Mouse (Mus musculus): ENCODE results near the gene Jmjd1c.

Jmjd1c gene

GRCm38 (mm10) chr10:67187001-67187453 is 91.1 kb downstream of the Jmjd1c start:
- no peak for DNase-seq (ENCODE audit: low read depth in 2 of 2, low spot score in 2 of 2)

- DNase-seq (ENCODE audit: low read depth in 2 of 2, low spot score in 2 of 2), result no peak
These were observed 92.0 kb downstream of the Jmjd1c start for GRCm38 (mm10) chr10:67187952-67188351.

DNA sequence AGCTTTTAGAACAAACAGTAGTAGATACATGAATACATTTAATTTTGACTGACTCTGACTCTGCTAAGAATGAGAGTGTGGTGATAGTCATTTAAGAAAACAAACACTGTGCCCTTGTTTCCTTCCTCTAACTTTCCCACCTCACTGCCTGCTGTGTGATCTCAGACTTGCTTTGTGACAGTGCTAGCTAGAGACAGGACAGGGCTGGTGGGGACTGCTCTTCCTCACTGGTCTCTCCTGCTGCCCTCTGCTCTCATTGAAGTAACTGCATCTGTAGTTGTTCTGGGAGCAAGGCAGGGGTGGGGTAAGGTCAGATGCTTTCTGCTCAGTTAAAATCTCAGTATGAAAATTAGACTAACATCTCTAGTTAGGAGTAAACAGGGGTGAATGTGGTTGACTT is 93.1 kb downstream of the Jmjd1c start:
- DNase-seq (ENCODE audit: low read depth in 2 of 2, low spot score in 2 of 2), result peak in 1 of 2 experiments; percentile 19

DNA sequence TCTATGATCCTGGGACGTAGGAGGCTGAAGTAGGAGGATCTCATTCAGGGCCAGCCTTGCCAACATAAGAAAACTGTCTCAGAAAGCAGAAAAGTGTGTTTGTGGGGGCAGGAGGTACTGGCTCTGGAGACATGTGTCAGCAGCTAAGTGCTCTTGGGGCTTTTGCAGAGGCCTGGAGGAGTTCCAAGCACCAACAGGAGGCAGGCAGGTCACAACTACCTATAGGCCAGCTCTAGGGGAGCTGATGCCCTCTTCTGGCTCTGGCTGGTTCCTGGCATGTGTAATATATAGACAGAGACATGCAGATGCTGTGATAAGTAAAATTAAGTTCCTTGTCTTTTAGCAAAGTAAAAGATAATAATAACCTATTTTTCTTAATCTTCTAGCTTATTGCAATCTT is 94.3 kb downstream of the Jmjd1c start:
- no peak for DNase-seq (ENCODE audit: low read depth in 2 of 2, low spot score in 2 of 2)

- peak; percentile 30 to 52 for DNase-seq (ENCODE audit: low read depth in 2 of 2, low spot score in 2 of 2)
These were observed 96.4 kb downstream of the Jmjd1c start for GRCm38 (mm10) chr10:67192366-67192765.

- no peak for DNase-seq (ENCODE audit: low read depth in 2 of 2, low spot score in 2 of 2)
These were observed 97.2 kb downstream of the Jmjd1c start for GRCm38 (mm10) chr10:67193003-67193652.

- DNase-seq (ENCODE audit: low read depth in 2 of 2, low spot score in 2 of 2), result no peak
These were observed 98.1 kb downstream of the Jmjd1c start for GRCm38 (mm10) chr10:67194046-67194445.

DNA sequence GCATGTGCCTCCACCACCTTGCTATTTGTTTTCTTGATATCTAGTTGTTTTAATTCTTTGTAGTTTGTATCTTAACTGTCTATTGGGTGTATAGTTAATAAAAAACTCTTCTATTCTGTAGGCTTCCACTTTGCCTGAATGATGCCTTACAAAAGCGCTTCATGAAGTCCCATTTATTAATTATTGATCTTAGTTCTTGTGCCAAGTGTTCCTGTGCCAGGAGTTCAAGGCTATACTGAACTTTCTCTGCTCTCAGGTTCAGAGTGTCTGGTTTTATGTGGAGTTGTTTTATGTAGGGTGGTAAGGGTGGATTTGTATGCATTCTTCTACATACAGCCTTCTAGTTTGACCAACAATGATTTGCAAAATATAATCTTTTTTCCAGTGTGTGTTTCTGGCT is 99.7 kb downstream of the Jmjd1c start:
- no peak for DNase-seq (ENCODE audit: low read depth in 2 of 2, low spot score in 2 of 2)

DNA sequence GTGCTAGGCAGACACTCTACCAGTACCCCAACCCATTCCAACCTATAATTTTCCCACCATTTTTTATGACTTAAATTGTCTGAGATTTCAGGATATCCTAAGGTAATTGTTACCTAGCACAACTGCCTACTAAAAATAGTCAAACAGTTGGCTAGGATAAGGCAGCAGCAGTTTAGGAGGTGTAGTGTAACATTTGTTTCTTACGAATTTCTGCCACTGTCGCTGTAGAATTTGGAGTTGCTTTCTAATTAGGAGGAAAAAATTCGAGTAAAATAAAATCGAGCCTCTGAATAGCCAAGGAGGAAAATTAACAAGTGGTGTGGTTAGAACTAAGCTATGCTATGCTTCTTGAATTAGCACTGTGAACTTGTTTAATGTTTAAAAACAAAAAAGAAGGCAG is 101.3 kb downstream of the Jmjd1c start:
- no peak for DNase-seq (ENCODE audit: low read depth in 2 of 2, low spot score in 2 of 2)

- DNase-seq (ENCODE audit: low read depth in 2 of 2, low spot score in 2 of 2), result no peak
These were observed 101.9 kb downstream of the Jmjd1c start for GRCm38 (mm10) chr10:67197829-67198228.

DNA sequence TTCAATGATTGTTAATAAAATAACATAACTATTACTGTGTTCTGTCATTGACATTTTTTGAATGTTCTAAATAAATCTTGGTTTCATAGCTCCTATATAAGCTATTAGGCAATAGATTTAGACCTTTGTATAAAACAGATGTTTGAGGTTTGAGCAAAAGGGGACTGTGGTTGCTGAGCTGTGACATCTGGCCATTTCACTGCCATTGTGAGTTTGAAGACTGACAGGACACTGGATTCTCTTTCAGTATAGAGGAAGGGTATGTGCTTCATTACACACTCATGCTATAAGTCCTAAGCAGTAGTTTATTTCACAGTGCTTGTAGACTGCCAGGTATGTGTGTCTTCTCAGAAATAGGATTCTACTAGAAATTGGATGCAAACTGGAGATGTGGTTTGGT is 105.8 kb downstream of the Jmjd1c start:
- DNase-seq (ENCODE audit: low read depth in 2 of 2, low spot score in 2 of 2), result no peak

GRCm38 (mm10) chr10:67202470-67202869 is 106.5 kb downstream of the Jmjd1c start:
- DNase-seq (ENCODE audit: low read depth in 2 of 2, low spot score in 2 of 2), result no peak

DNA sequence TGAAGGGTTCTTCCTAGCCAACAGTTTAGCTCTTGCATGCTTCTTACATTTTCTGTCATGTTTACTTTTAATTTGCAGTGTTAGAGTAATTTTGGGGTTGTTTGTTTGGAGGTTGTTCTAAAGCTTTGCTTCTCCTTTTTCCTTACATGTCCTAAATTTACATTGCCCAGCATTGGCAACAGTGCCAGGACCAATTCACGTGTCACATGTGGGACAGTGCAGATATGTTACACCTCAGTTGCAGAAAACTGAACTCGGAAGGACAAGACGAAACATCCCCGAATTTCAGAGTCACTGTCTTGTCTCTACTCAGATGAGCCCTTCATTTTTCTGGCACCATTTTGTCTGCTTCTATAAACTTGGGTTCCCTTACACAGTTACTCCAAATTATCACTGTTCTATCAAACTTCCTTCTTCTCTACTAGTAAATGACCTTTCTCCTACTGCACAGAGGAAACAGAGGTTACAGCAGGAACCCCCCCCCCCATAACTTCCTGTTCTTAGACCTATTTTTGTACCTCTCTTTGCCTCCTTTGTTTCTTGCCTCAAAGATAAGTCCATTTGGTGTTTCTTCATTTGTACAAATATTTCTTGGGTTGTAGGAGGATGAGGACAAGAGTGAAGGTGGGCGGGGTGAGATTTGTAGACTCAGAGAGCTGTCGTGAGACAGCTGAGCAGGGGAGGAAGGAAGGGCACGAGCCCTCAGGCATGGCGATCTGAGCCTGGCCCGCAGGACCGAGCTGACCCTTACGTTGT is 108.9 kb downstream of the Jmjd1c start:
- no peak for DNase-seq (ENCODE audit: low read depth in 2 of 2, low spot score in 2 of 2)

GRCm38 (mm10) chr10:67207931-67208330 is 112.0 kb downstream of the Jmjd1c start:
- no peak for DNase-seq (ENCODE audit: low read depth in 2 of 2, low spot score in 2 of 2)

- DNase-seq (ENCODE audit: low read depth in 2 of 2, low spot score in 2 of 2), result no peak
These were observed 114.2 kb downstream of the Jmjd1c start for GRCm38 (mm10) chr10:67209916-67210675.

- DNase-seq (ENCODE audit: low read depth in 2 of 2, low spot score in 2 of 2), result no peak
These were observed 116.1 kb downstream of the Jmjd1c start for GRCm38 (mm10) chr10:67212031-67212430.

DNA sequence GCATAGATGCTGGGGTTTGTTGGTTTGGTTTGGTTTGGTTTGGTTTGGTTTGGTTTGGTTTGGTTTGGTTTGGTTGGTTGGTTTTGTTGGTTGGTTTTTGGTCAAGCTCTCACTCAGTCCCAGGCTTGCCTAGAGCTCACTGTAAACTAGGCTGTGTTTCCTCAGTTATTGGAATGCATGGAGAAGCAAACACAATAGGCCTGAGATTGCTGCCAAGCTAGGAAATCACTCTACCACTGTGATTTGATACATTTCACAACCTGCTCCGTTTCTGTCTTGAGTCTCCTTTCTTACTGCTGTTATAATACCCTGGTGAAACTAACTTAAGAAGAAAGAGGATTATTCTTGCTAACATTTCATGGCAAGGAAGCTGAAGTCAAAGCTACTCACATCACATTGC is 117.8 kb downstream of the Jmjd1c start:
- DNase-seq (ENCODE audit: low read depth in 2 of 2, low spot score in 2 of 2), result no peak

- DNase-seq (ENCODE audit: low read depth in 2 of 2, low spot score in 2 of 2), result no peak
These were observed 119.2 kb downstream of the Jmjd1c start for GRCm38 (mm10) chr10:67215133-67215532.

- no peak for DNase-seq (ENCODE audit: low read depth in 2 of 2, low spot score in 2 of 2)
These were observed 120.9 kb downstream of the Jmjd1c start for GRCm38 (mm10) chr10:67216872-67217271.

DNA sequence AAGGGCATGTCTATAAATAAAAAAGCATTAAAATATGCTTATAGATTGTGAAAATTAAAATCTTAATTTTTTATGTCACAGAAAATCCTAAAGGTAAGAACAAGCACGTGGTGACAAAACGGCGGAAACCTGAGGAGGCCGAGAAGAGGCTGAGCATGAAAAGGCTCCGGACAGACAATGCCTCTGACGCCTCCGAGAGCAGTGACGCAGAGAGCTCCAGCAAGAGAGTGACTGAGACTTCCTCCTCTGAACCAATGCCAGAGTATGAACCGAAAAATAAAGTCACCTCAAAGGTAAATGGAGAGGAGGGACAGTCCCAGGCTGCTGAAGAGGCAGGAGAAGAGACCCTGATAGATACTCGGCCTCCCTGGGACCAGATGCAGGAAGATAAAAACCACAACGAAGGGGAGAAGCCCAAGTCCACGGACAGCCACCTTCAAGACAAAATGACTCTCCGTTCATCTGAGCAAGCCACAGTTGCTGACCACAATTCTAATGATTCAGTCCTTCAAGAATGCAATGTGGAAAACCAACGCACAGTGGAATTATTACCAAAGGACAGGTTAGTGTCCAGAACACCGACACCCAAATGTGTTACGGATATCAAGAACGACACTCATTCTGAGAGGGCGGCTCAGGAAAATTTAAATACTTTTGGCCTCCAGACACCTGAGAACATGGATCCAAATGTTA is 123.1 kb downstream of the Jmjd1c start:
- no peak for DNase-seq (ENCODE audit: low read depth in 2 of 2, low spot score in 2 of 2)

DNA sequence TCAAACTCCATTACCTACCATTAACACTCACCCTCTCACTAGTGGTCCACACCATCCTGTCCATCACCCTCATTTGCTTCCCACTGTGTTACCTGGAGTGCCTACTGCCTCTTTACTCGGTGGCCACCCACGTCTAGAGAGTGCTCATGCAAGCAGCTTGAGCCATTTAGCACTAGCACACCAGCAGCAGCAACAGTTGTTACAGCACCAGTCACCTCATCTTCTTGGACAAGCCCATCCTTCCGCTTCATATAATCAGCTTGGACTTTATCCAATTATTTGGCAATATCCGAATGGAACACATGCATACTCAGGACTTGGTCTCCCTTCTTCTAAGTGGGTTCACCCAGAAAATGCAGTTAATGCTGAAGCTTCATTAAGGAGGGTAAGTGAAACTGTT is 124.3 kb downstream of the Jmjd1c start:
- DNase-seq (ENCODE audit: low read depth in 2 of 2, low spot score in 2 of 2), result no peak

Data from CD8-positive naive resting alpha-beta T cell, adult 2 months (primary cell).